Mouse (Mus musculus) heart, postnatal 0 days (tissue): Measurements from ENCODE around the gene Cd80.

Experiments
- CTCF ChIP-seq: IDR thresholded peaks from 2 replicates; pipeline ENCODE4 v1.5.1; 2016; ENCODE audit warnings: antibody characterized with exemption, control low read depth, low read depth
- EP300 ChIP-seq: IDR thresholded peaks from 2 replicates; pipeline ENCODE4 v1.6.1; 2016; ENCODE audit warnings: antibody characterized with exemption, low read depth

DNA sequence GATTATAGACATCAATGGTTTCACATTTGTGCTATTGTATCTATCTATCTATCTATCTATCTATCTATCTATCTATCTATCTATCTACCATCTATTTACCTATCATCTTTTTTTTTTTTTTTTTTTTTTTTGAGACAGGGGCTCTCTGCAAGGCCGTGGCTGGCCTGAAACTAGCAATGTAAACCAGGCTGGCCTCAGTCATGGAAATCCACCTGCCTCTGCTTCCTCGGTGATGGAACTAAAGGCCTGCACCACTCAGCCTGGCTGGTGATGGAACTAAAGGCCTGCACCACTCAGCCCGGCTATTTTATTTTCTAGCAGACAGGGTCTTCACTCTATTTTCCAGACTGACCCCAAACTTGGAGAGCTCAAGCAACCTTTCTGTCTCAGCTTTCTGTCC, 22.9 kb downstream of the Cd80 start:
- no peak for TF ChIP-seq CTCF
- TF ChIP-seq EP300, result no peak
